24 mouse cellular contexts compared by ENCODE assay signal in the genomic region with DNA sequence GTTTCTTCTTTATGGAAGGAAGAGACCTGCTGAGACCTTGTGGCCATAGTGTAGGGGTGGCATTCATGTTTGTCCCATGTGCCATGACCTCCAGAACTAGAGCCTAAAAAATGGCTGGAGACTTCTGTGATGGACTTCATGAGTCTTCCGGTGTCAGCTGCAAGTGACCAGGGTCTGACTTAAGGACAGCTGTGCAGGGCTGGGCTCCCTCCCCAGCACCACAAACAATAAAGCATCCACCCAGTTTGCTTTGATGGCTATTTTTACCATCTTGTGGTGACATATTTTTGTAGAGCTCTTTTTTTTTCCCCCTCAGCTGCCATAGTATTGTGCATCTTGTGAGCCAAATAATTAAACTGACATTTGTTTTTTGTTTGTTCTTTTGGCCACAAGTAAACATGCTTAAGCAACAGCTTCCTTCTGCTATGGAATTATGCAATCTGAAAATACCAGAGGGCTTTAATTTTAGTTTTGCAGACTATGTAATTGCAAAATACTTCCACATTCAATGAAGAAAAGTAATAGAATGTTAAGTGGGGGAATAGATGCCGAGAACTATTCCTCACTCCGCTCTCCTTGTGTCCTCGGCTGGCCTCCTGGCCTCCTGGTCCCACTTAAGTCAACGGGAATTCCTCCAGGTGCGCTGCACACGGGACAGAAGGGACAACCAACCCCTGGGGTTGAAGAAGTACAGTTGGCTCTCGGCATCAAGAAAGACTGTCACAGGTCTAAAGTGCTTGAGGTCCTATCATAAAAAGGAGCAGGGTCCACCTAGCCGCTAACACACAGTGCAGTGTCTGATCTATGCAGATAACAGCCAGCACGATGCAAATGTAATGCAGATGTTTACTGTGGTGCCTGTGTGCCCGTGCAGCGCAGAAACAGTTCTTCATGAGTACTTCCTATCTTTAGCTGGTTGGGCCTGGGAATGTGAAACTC.
A peak's percentile ranks its signal among the peaks of the same experiment; 100 is the strongest.
DNase-seq lines count a peak whose midpoint lies in the region; ATAC-seq and TF ChIP-seq lines count a peak whose summit lies in the region.
"Had no signal": no experiment of that assay in that cellular context is flagged by ENCODE, and none has a peak within 500 bp of the region (broad histone marks: within the 10 kb centered on the region; RNA-seq: fewer than 3 reads in every experiment).

No protein-coding gene starts in this region.

- DNase-seq in kidney, postnatal 10 days: peak; percentile 28
- DNase-seq in kidney, postnatal 36 days: no peak
- DNase-seq in Muller cell, postnatal 12 days (ENCODE audit: inconsistent ontology term): peak; percentile 17
- peak; percentile 89 for DNase-seq in lung, postnatal 0 days (ENCODE audit: low spot score)
- DNase-seq in cerebellum, adult 11 months: no peak
- no peak for DNase-seq in ovary, postnatal 14 days (ENCODE audit: low spot score)
- no peak for DNase-seq in spleen, postnatal 14 days (ENCODE audit: low spot score in 2 of 2)
- DNase-seq: adrenal gland, postnatal 10 days; cerebellum, adult 18-20 months; embryo, embryonic 11 days; gastrocnemius, postnatal 25 days; heart, postnatal 10 days; left cerebral cortex, postnatal 4 days; right cerebral cortex, adult 18-20 months; thymus, postnatal 4 days had no signal

- 62% methylated on average over 12 of the region's 12 CpGs for WGBS in lung, postnatal 0 days

- no peak for TF ChIP-seq CTCF in bone marrow macrophage, adult 2 months (IDR thresholded peaks at IDR 0.05; ENCODE audit: low read depth, low read length)
- no peak for TF ChIP-seq CTCF in lung, postnatal 0 days (IDR thresholded peaks at IDR 0.05)

- H3K4me2 ChIP-seq in lung, postnatal 0 days (replicated peaks; ENCODE audit: low read depth, low read length): no peak overlapping the region
- H3K4me2 ChIP-seq: forebrain, embryonic 13.5 days; heart, embryonic 11.5 days; hindbrain, embryonic 12.5 days; kidney, embryonic 15.5 days; liver, embryonic 11.5 days had no signal

- no peaks in the 10 kb centered on the region for H3K27me3 ChIP-seq in lung, postnatal 0 days (replicated peaks; ENCODE audit: insufficient read depth, low read length)
- H3K27me3 ChIP-seq: forebrain, embryonic 13.5 days; kidney, embryonic 15.5 days had no signal

- ATAC-seq in lung, postnatal 0 days: peak; percentile 57
- ATAC-seq: forebrain, embryonic 13.5 days had no signal

- H3K4me3 ChIP-seq in bone marrow macrophage, adult 2 months (ENCODE audit: insufficient read depth, low read length): no peak overlapping the region
- H3K4me3 ChIP-seq in lung, postnatal 0 days (ENCODE audit: low read depth, low read length): no peak overlapping the region
- H3K4me3 ChIP-seq: erythroblast, embryonic 14.5 days; forebrain, embryonic 13.5 days; hindbrain, embryonic 12.5 days; kidney, embryonic 15.5 days; left cerebral cortex, adult 2 months; midbrain, embryonic 10.5 days had no signal

- H3K27ac ChIP-seq in bone marrow macrophage, adult 2 months (ENCODE audit: insufficient read depth, low read depth, low read length): peak overlapping the region; percentile 69
- H3K27ac ChIP-seq in lung, postnatal 0 days (ENCODE audit: low read length): 0 out of 2 replicates have a peak overlapping the region, but pooled peaks have one; percentile 15
- H3K27ac ChIP-seq: forebrain, embryonic 13.5 days; hindbrain, embryonic 12.5 days; kidney, embryonic 15.5 days; left cerebral cortex, adult 2 months; midbrain, embryonic 10.5 days had no signal

- peaks cover 26% of the 10 kb centered on the region for H3K4me1 ChIP-seq in bone marrow macrophage, adult 2 months (ENCODE audit: control insufficient read depth, insufficient read depth, low read length)
- 0 out of 2 replicates have a peak, but pooled peaks cover 3% of the 10 kb centered on the region for H3K4me1 ChIP-seq in lung, postnatal 0 days (ENCODE audit: insufficient read depth, low read depth, low read length)

- no peak for TF ChIP-seq POLR2A in bone marrow macrophage, adult 2 months (IDR thresholded peaks at IDR 0.05; ENCODE audit: borderline replicate concordance, low read depth, low read length)

- TF ChIP-seq EP300 in lung, postnatal 0 days (IDR thresholded peaks at IDR 0.05): peak; percentile 87

- no peaks in the 10 kb centered on the region for H3K36me3 ChIP-seq in lung, postnatal 0 days (ENCODE audit: insufficient read depth, low read length)
- H3K36me3 ChIP-seq: hindbrain, embryonic 12.5 days; kidney, embryonic 15.5 days had no signal

- H3K9ac ChIP-seq in lung, postnatal 0 days (replicated peaks; ENCODE audit: low read depth): no peak overlapping the region
- H3K9ac ChIP-seq: forebrain, embryonic 13.5 days; hindbrain, embryonic 12.5 days; kidney, embryonic 15.5 days had no signal

- no peaks in the 10 kb centered on the region for H3K9me3 ChIP-seq in lung, postnatal 0 days (ENCODE audit: low read length)
- H3K9me3 ChIP-seq: forebrain, embryonic 13.5 days; hindbrain, embryonic 12.5 days; kidney, embryonic 15.5 days; midbrain, embryonic 10.5 days had no signal

Comparison
In these comparisons a context has a peak if more than half of its experiments do, and no peak if none do; other contexts are left out.
1. DNase-seq: peak in kidney, postnatal 10 days (single experiment), Muller cell, postnatal 12 days (single experiment) and lung, postnatal 0 days (single experiment); none in kidney, postnatal 36 days (0 of 2), cerebellum, adult 11 months (single experiment), ovary, postnatal 14 days (single experiment) and spleen, postnatal 14 days (0 of 2).